Mouse (Mus musculus) heart, adult 2 months (tissue): ENCODE data around the gene Ffar4.

ENCODE experiments used
- CTCF ChIP-seq: fragments of 200-600 bp; IDR thresholded peaks from 2 replicates; pipeline ENCODE4 v1.8.1; 2022; ENCODE audit warnings: antibody characterized with exemption, mild to moderate bottlenecking, moderate library complexity
- EP300 ChIP-seq: fragments of 200-500 bp; IDR thresholded peaks from 2 replicates; pipeline ENCODE4 v1.6.1; 2011; ENCODE audit warnings: low read depth, low read length, control low read depth; ENCODE audit not compliant: insufficient read depth
- POLR2A ChIP-seq: fragments of 200-500 bp; IDR thresholded peaks from 2 replicates; pipeline ENCODE4 v1.6.1; 2011; ENCODE audit warnings: mild to moderate bottlenecking, low read depth, low read length, control low read depth; ENCODE audit not compliant: insufficient read depth

- no peak for TF ChIP-seq POLR2A
- TF ChIP-seq EP300, result no peak
- no peak for TF ChIP-seq CTCF
Measured at GRCm38 (mm10) chr19:38124401-38125218, 27.7 kb downstream of the Ffar4 start.
